Mouse (Mus musculus) adrenal gland, adult (tissue): Measurements from ENCODE around the gene Primpol.
"Not testable (repeated sequence)": the region's sequence is repeated elsewhere in the genome, so short reads cannot be mapped to it uniquely, and the experiment has no call there.

Source experiments
- DNase-seq, 2 experiments: peaks; one replicate each; pipeline ENCODE4 v3.0.0; 2022 to 2023; ENCODE audit warnings: low spot score in 1 of 2; ENCODE audit not compliant: inconsistent age in 2 of 2

Primpol gene

GRCm38 (mm10) chr8:46606930-46607329 is 10.1 kb downstream of the Primpol start:
- DNase-seq: no peak

GRCm38 (mm10) chr8:46603587-46603986 is 13.4 kb downstream of the Primpol start:
- no peak for DNase-seq

GRCm38 (mm10) chr8:46600959-46601707 is 15.9 kb downstream of the Primpol start:
- peak in 1 of 2 experiments; percentile 39 for DNase-seq

GRCm38 (mm10) chr8:46599314-46599904 is 17.6 kb downstream of the Primpol start:
- peak in 1 of 2 experiments; percentile 37 for DNase-seq

- DNase-seq: peak in 1 of 2 experiments; percentile 38
Observed at GRCm38 (mm10) chr8:46598753-46599152, 18.3 kb downstream of the Primpol start.

- DNase-seq: peak; percentile 28 to 77
Observed at GRCm38 (mm10) chr8:46598114-46598513, 18.9 kb downstream of the Primpol start.

GRCm38 (mm10) chr8:46597411-46597810 is 19.6 kb downstream of the Primpol start:
- DNase-seq: peak; percentile 39 to 71

- peak in 1 of 2 experiments; percentile 55 for DNase-seq
Observed at GRCm38 (mm10) chr8:46596530-46596929, 20.5 kb downstream of the Primpol start.

- DNase-seq: peak in 1 of 2 experiments; percentile 51
Observed at GRCm38 (mm10) chr8:46595593-46595992, 21.4 kb downstream of the Primpol start.

- no peak for DNase-seq
Observed at GRCm38 (mm10) chr8:46593772-46594171, 23.2 kb downstream of the Primpol start.

- no peak for DNase-seq
Observed at GRCm38 (mm10) chr8:46593067-46593466, 23.9 kb downstream of the Primpol start.

- DNase-seq: no peak
Observed at GRCm38 (mm10) chr8:46588663-46589062, 28.3 kb downstream of the Primpol start.

GRCm38 (mm10) chr8:46587911-46588310 is 29.1 kb downstream of the Primpol start:
- DNase-seq: no peak

GRCm38 (mm10) chr8:46585576-46585975 is 31.4 kb downstream of the Primpol start:
- DNase-seq: no peak

GRCm38 (mm10) chr8:46584328-46584727 is 32.7 kb downstream of the Primpol start:
- DNase-seq: not testable (repeated sequence)

- no peak for DNase-seq
Observed at GRCm38 (mm10) chr8:46578794-46579193, 38.2 kb downstream of the Primpol start.

- no peak for DNase-seq
Observed at GRCm38 (mm10) chr8:46573964-46574363, 43.0 kb downstream of the Primpol start.

GRCm38 (mm10) chr8:46573446-46573845 is 43.6 kb downstream of the Primpol start:
- DNase-seq: no peak

GRCm38 (mm10) chr8:46570673-46571072 is 46.3 kb downstream of the Primpol start:
- DNase-seq: no peak

- no peak for DNase-seq
Observed at GRCm38 (mm10) chr8:46569659-46570441, 47.2 kb downstream of the Primpol start.

GRCm38 (mm10) chr8:46568942-46569341 is 48.1 kb downstream of the Primpol start:
- DNase-seq: no peak

- no peak for DNase-seq
Observed at GRCm38 (mm10) chr8:46567946-46568345, 49.1 kb downstream of the Primpol start.
